Mouse (Mus musculus) cerebellum, adult 11 months (tissue): ENCODE results near the gene Gtf3c2.

Experiments used
- DNase-seq: peaks from one replicate; pipeline ENCODE4 v3.0.0; 2022

Gtf3c2 gene

DNA sequence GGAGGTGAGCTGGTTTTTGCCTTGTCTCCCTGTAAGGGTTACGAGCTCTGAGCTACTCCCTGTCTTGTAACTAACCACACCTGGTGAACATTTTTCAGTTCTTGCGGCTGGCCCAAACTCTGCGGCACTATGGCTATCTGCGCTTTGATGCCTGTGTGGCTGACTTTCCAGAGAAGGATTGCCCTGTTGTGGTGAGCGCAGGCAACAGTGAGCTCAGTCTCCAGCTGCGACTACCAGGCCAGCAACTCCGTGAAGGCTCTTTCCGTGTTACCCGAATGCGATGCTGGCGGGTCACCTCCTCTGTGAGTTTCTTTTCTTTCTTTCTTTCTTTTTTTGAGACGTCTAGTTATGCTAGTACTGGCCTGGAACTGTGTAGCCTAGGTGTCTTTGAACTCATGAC, 17.1 kb upstream of the Gtf3c2 start:
- no peak for DNase-seq

GRCm38 (mm10) chr5:31196207-31196606, 16.3 kb upstream of the Gtf3c2 start:
- DNase-seq = no peak

GRCm38 (mm10) chr5:31195671-31196070, 15.7 kb upstream of the Gtf3c2 start:
- DNase-seq = no peak

GRCm38 (mm10) chr5:31194486-31195485, 14.8 kb upstream of the Gtf3c2 start:
- DNase-seq = no peak

DNA sequence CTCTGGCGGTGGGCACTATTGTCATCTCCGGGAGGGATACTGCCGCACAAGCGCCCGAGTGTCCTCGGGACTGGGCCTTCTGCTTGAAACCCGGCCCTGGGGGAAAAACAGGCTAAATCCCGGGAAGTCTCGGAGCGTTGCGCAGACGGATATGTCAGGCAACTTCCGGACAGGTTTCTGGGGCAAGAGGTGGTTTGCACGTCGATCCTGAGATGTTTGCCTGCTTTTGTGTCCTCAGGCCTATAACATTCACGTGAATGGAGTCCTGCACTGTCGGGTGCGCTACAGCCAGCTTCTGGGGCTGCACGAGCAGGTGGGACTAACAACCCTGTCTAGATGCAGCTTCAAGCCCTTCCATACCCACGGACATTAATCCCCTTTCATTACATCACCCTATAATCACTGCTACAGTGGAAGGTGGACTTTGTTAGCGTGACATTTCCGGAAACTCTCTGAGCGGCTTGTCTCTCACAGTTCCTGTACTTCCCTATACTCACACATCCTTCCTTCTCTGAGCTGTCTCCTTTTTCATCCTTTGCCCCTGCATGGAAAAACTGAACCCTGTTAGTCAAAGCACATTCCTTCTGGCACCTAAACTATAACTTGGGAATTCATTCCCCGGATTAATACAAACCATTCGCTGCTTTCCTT, 13.8 kb upstream of the Gtf3c2 start:
- DNase-seq = no peak

DNA sequence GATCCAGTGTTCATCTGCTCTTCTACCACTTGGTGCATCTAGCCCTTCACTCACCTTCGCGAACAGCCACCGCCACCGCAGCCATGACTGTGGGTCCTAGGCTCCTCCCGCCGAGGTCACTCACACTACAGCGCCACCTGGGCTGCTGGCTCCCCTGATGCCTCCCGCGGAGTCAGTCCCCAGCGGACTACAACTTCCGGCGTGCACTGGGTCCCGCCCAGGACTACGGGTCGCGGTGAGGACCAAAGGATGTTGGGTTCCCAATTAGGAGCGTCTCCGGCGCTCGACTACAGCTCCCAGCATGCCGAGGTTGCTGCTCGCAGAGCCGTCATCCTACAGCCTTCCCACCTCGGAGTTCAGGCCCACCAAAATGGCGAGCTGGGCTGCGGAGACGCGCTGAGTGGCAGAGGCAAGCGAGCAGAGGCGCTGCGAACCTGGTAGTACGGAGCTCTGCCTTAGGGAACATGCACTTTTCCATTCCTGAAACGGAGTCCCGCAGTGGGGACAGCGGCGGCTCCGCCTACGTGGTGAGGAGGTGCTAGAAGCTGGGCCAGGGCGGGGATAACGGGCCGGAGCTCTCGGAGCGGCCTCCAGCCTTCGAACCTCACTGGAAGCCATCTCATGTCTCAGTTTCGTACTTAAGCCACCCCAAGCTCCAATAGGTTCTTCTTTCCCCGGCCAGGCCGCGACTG, 13.1 kb upstream of the Gtf3c2 start, which contains the start of the genes Snx17 and Eif2b4:
Gene Snx17 (plus strand): TSS at position 289 of the 692 bp plus-strand sequence.
Gene Eif2b4 (minus strand): TSS at position 492 of the 692 bp plus-strand sequence.
- peak; percentile 98 for DNase-seq

GRCm38 (mm10) chr5:31192045-31192938, 12.3 kb upstream of the Gtf3c2 start:
- DNase-seq = no peak

- DNase-seq = no peak
These were observed 10.3 kb upstream of the Gtf3c2 start for GRCm38 (mm10) chr5:31190201-31190600.

DNA sequence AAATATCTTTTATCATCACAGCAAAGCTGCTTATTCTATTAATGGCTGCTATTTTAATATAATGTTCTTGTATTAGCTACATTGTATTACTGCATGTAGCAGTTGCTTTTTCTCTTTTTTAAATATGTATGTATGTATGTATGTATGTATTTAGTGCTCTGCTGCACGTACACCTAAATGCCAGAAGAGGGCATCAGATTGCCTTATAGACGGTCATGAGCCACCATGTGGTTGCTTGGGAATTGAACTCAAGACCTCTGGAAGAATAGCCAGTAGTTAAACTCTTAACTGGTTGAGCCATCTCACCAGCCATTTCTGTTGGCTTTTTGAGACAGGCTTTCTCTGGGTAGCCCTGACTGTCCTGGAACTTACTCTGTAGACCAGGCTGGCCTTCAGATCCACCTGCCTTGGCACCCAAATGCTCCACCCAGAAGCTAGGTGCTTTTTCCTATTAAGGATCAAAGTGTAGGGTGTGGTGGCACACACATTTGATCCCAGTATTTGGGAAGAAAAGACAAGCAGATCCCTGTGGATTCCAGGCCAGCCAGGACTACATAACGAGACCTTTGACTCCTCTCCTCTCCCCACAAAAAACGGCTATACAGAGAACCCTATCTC, 8.4 kb upstream of the Gtf3c2 start:
- DNase-seq = no peak

- DNase-seq = no peak
These were observed 3.7 kb upstream of the Gtf3c2 start for GRCm38 (mm10) chr5:31183678-31184077.

DNA sequence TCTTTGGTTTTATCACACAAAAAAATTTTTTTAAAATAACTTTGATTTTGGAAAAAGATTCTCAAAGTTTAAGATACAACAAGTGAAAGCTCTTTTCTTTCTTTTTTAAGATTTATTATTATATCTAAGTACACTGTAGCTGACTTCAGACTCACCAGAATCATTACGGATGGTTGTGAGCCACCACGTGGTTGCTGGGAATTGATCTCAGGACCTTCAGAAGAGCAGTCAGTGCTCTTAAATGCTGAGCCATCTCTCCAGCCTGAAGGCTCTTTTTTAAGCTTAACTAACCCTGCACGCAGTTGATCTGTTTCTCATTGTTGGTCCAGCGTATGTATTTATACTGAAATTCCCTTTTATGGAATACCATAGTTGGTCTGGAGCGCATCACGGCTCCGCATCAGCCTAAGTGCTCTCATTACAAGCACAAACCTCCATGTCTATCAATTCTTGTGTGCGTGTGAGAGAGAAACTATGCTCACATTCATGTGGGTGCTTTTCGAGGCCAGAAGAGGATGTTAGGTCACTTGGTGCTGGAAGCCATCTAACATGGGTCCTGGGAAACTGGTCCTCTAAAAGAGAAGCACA, 1.3 kb upstream of the Gtf3c2 start:
- no peak for DNase-seq

DNA sequence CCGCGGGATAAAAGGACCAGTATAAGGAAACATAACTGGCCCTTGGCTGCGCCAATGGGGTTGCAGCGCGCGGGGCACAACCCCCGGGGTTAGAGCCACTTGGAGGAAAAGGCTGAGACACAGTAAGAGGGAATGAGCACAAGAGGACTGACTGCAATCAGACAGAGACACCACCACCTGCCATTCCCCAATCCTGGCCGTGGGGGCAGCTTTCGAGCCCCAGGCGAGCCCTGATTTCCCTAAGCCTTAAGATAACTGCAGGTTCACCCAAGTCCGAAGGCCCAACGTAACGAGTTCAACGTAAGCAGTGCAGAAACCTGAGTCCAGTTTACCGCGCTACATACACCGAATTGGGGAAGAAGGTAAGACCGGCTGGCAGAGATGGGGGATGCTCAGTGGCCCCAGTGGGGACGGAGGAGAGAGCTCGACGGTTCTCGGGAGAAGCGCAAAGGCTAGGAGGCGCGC, 611 bp downstream of the Gtf3c2 start:
- DNase-seq = no peak

GRCm38 (mm10) chr5:31168630-31169029, 11.3 kb downstream of the Gtf3c2 start:
- no peak for DNase-seq

GRCm38 (mm10) chr5:31164878-31165277, 15.1 kb downstream of the Gtf3c2 start:
- DNase-seq = no peak

DNA sequence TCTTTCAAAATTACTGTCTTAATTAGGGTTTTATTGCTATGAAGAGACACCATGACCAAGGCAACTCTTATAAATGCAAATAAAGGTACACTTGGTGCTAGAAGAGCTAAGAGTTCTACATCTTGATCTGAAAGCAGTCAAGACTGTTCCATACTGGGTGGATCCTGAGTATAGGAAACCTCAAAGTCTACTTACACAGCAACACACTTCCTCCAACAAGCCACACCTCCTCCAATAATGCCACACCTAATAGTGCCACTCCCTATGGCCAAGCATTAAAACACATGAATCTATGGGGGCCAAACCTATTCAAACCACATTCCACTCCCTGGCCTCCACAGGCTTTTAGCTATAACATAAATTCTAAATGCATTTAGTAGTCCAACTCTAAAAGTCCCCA, 17.5 kb downstream of the Gtf3c2 start:
- no peak for DNase-seq

GRCm38 (mm10) chr5:31154152-31154553, 25.8 kb downstream of the Gtf3c2 start, which contains the start of gene Mpv17:
Gene Mpv17, minus strand, starts transcription at chr5:31154251.
- DNase-seq = peak; percentile 77

DNA sequence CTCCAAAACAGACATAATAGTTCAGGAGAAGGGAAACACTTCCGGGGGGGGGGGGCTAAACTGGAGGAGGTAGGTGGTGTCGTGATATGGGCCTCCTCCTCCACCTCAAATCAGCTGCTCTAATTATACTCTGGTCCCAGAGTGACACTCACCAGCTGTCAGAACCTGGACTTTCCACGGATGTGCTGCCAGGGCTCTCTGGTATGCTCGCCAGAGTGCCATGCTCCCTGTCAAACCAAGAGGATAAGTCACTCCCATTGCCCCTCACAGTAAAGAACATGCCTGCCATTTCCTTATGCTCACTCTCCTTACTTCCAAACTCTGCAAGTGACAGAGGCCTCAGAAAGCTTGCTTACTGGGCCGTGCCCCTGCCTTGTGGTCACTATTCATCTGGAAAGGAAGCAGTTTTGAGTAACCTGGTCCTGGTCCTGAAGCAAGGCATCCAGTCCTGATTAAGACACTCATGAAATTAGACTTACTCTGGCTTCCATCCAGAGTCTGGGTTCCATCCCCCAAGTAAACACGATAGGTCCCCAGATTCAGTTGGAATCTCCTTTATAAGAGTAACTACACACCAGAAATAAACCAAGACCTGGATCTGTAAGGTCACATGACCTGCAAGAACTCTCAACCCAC, 26.3 kb downstream of the Gtf3c2 start:
- DNase-seq = peak; percentile 16

DNA sequence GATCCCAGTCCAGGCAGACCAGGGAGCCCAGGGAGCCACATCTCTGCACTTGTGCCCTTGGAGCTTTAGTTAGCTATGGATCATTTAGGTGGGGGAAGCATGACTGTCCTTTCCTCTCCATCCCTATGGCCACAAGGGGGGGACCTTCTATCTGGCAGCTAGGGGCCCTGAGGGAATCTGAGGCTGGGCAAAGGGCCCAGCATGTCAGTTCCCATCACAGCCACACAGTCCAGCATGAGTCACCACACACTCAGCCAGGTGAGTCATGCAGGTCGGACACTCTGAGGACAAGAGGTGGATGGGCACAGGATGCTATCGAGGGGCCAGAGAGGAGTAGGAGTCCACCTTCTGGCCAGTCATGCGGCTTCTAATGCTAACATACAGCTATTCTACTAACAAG, 28.2 kb downstream of the Gtf3c2 start:
- peak; percentile 53 for DNase-seq

GRCm38 (mm10) chr5:31149781-31150180, 30.2 kb downstream of the Gtf3c2 start:
- DNase-seq = no peak

GRCm38 (mm10) chr5:31138968-31139425, 40.9 kb downstream of the Gtf3c2 start:
- DNase-seq = no peak
